Mouse (Mus musculus): Measurements from ENCODE around the gene Mob3a. TPM values are rescaled to one million over a fixed set of nuclear protein-coding genes. Genes with fewer than 3 reads are reported as not detected.

Mob3a gene
- polyA plus RNA-seq, 1 experiment from 2014 or later: 61.4 TPM

GRCm38 (mm10) chr10:80703643-80704042, 1.9 kb upstream of the Mob3a start:
- Histone ChIP-seq H3K4me2 (ENCODE audit: low read length) (peak overlapping the region; percentile 71), H3K36me3 (ENCODE audit: control insufficient read depth, insufficient read depth, low read length) (peaks cover 18% of the 10 kb centered on the region), H3K9ac (ENCODE audit: low read depth, low read length) (peak overlapping the region; percentile 73), H3K27me3 (ENCODE audit: control insufficient read depth, insufficient read depth, low read depth, low read length) (no peaks in the 10 kb centered on the region), H3K9me3 (replicated peaks; ENCODE audit: control insufficient read depth, low read length, poor library complexity, severe bottlenecking) (no peaks in the 10 kb centered on the region), H3K27ac (ENCODE audit: low read length) (peak overlapping the region; percentile 88; the same call in 1 of the 2 replicates), H3K4me1 (ENCODE audit: control insufficient read depth, insufficient read depth, low read length) (peaks cover 29% of the 10 kb centered on the region), H3K4me3 (ENCODE audit: low read depth, low read length) (peak overlapping the region; percentile 85)
- 87% methylated on average over 5 of the region's 5 CpGs for WGBS
- ATAC-seq: no peak

- Histone ChIP-seq H3K9ac (ENCODE audit: low read depth, low read length) (peak overlapping the region; percentile 73), H3K9me3 (replicated peaks; ENCODE audit: control insufficient read depth, low read length, poor library complexity, severe bottlenecking) (no peaks in the 10 kb centered on the region), H3K27me3 (ENCODE audit: control insufficient read depth, insufficient read depth, low read depth, low read length) (no peaks in the 10 kb centered on the region), H3K36me3 (ENCODE audit: control insufficient read depth, insufficient read depth, low read length) (peaks cover 9% of the 10 kb centered on the region), H3K4me3 (ENCODE audit: low read depth, low read length) (peak overlapping the region; percentile 85), H3K27ac (ENCODE audit: low read length) (peak overlapping the region; percentile 88), H3K4me2 (ENCODE audit: low read length) (peak overlapping the region; percentile 71), H3K4me1 (ENCODE audit: control insufficient read depth, insufficient read depth, low read length) (peaks cover 29% of the 10 kb centered on the region)
- 2% methylated on average over 47 of the region's 47 CpGs for WGBS
- ATAC-seq: peak; percentile 87
These were observed 986 bp upstream of the Mob3a start for GRCm38 (mm10) chr10:80702536-80703390.

- Histone ChIP-seq H3K36me3 (ENCODE audit: control insufficient read depth, insufficient read depth, low read length) (peaks cover 2% of the 10 kb centered on the region; the same call in 1 of the 2 replicates), H3K9ac (ENCODE audit: low read depth, low read length) (peak overlapping the region; percentile 5; the same call in 1 of the 2 replicates), H3K27ac (ENCODE audit: low read length) (no peak overlapping the region), H3K4me1 (ENCODE audit: control insufficient read depth, insufficient read depth, low read length) (peaks cover 29% of the 10 kb centered on the region), H3K9me3 (replicated peaks; ENCODE audit: control insufficient read depth, low read length, poor library complexity, severe bottlenecking) (no peaks in the 10 kb centered on the region), H3K4me2 (ENCODE audit: low read length) (peak overlapping the region; percentile 66), H3K27me3 (ENCODE audit: control insufficient read depth, insufficient read depth, low read depth, low read length) (no peaks in the 10 kb centered on the region), H3K4me3 (ENCODE audit: low read depth, low read length) (peak overlapping the region; percentile 85)
- WGBS: 45% methylated on average over 4 of the region's 4 CpGs
- ATAC-seq: no peak
These were observed 1.0 kb downstream of the Mob3a start for GRCm38 (mm10) chr10:80700732-80701131.

- Histone ChIP-seq H3K4me3 (ENCODE audit: low read depth, low read length) (no peak overlapping the region), H3K4me2 (ENCODE audit: low read length) (no peak overlapping the region; the same call in 1 of the 2 replicates), H3K27me3 (ENCODE audit: control insufficient read depth, insufficient read depth, low read depth, low read length) (no peaks in the 10 kb centered on the region), H3K9ac (ENCODE audit: low read depth, low read length) (peak overlapping the region; percentile 16; the same call in 1 of the 2 replicates), H3K9me3 (replicated peaks; ENCODE audit: control insufficient read depth, low read length, poor library complexity, severe bottlenecking) (no peaks in the 10 kb centered on the region), H3K4me1 (ENCODE audit: control insufficient read depth, insufficient read depth, low read length) (peaks cover 29% of the 10 kb centered on the region), H3K27ac (ENCODE audit: low read length) (no peak overlapping the region), H3K36me3 (ENCODE audit: control insufficient read depth, insufficient read depth, low read length) (no peaks in the 10 kb centered on the region)
- ATAC-seq: no peak
- 91% methylated on average over 7 of the region's 7 CpGs for WGBS
These were observed 1.7 kb downstream of the Mob3a start for GRCm38 (mm10) chr10:80700038-80700504.

GRCm38 (mm10) chr10:80698605-80699004, 3.2 kb downstream of the Mob3a start:
- Histone ChIP-seq H3K4me2 (ENCODE audit: low read length) (no peak overlapping the region), H3K4me1 (ENCODE audit: control insufficient read depth, insufficient read depth, low read length) (peaks cover 23% of the 10 kb centered on the region), H3K4me3 (ENCODE audit: low read depth, low read length) (no peak overlapping the region), H3K36me3 (ENCODE audit: control insufficient read depth, insufficient read depth, low read length) (no peaks in the 10 kb centered on the region; the same call in 1 of the 2 replicates), H3K27me3 (ENCODE audit: control insufficient read depth, insufficient read depth, low read depth, low read length) (no peaks in the 10 kb centered on the region), H3K9ac (ENCODE audit: low read depth, low read length) (no peak overlapping the region), H3K9me3 (replicated peaks; ENCODE audit: control insufficient read depth, low read length, poor library complexity, severe bottlenecking) (no peaks in the 10 kb centered on the region), H3K27ac (ENCODE audit: low read length) (no peak overlapping the region)
- WGBS: 94% methylated on average over 9 of the region's 9 CpGs
- no peak for ATAC-seq

- ATAC-seq: no peak
- H3K27ac ChIP-seq (ENCODE audit: low read length): no peak overlapping the region
- peaks cover 15% of the 10 kb centered on the region for H3K4me1 ChIP-seq (ENCODE audit: control insufficient read depth, insufficient read depth, low read length)
- no peaks in the 10 kb centered on the region; the same call in 1 of the 2 replicates for H3K36me3 ChIP-seq (ENCODE audit: control insufficient read depth, insufficient read depth, low read length)
- WGBS: 69% methylated on average over 9 of the region's 9 CpGs
- no peaks in the 10 kb centered on the region for H3K9me3 ChIP-seq (replicated peaks; ENCODE audit: control insufficient read depth, low read length, poor library complexity, severe bottlenecking)
- H3K27me3 ChIP-seq (ENCODE audit: control insufficient read depth, insufficient read depth, low read depth, low read length): no peaks in the 10 kb centered on the region
- no peak overlapping the region for H3K4me2 ChIP-seq (ENCODE audit: low read length)
- H3K4me3 ChIP-seq (ENCODE audit: low read depth, low read length): no peak overlapping the region
- no peak overlapping the region for H3K9ac ChIP-seq (ENCODE audit: low read depth, low read length)
These were observed 4.0 kb downstream of the Mob3a start for GRCm38 (mm10) chr10:80697812-80698211.

GRCm38 (mm10) chr10:80697393-80697787, 4.4 kb downstream of the Mob3a start:
- Histone ChIP-seq H3K27me3 (ENCODE audit: control insufficient read depth, insufficient read depth, low read depth, low read length) (no peaks in the 10 kb centered on the region), H3K36me3 (ENCODE audit: control insufficient read depth, insufficient read depth, low read length) (no peaks in the 10 kb centered on the region; the same call in 1 of the 2 replicates), H3K9me3 (replicated peaks; ENCODE audit: control insufficient read depth, low read length, poor library complexity, severe bottlenecking) (no peaks in the 10 kb centered on the region), H3K4me1 (ENCODE audit: control insufficient read depth, insufficient read depth, low read length) (peaks cover 15% of the 10 kb centered on the region), H3K9ac (ENCODE audit: low read depth, low read length) (no peak overlapping the region), H3K27ac (ENCODE audit: low read length) (no peak overlapping the region), H3K4me3 (ENCODE audit: low read depth, low read length) (no peak overlapping the region), H3K4me2 (ENCODE audit: low read length) (no peak overlapping the region)
- ATAC-seq: no peak
- WGBS: 89% methylated on average over 8 of the region's 8 CpGs

GRCm38 (mm10) chr10:80696502-80697392, 5.0 kb downstream of the Mob3a start:
- Histone ChIP-seq H3K4me2 (ENCODE audit: low read length) (no peak overlapping the region), H3K27ac (ENCODE audit: low read length) (no peak overlapping the region), H3K4me1 (ENCODE audit: control insufficient read depth, insufficient read depth, low read length) (peaks cover 15% of the 10 kb centered on the region), H3K4me3 (ENCODE audit: low read depth, low read length) (no peak overlapping the region), H3K9me3 (replicated peaks; ENCODE audit: control insufficient read depth, low read length, poor library complexity, severe bottlenecking) (no peaks in the 10 kb centered on the region), H3K9ac (ENCODE audit: low read depth, low read length) (no peak overlapping the region), H3K36me3 (ENCODE audit: control insufficient read depth, insufficient read depth, low read length) (no peaks in the 10 kb centered on the region; the same call in 1 of the 2 replicates), H3K27me3 (ENCODE audit: control insufficient read depth, insufficient read depth, low read depth, low read length) (no peaks in the 10 kb centered on the region)
- WGBS: 78% methylated on average over 11 of the region's 12 CpGs
- no peak for ATAC-seq
